Mouse (Mus musculus): ENCODE results near the gene Rgs7. TPM values are rescaled to one million over a fixed set of nuclear protein-coding genes. Genes with fewer than 3 reads are reported as not detected.

Rgs7 gene
- total and polyA plus RNA-seq, 2 experiments from 2014 or later: 40.5 to 48.1 TPM

DNA sequence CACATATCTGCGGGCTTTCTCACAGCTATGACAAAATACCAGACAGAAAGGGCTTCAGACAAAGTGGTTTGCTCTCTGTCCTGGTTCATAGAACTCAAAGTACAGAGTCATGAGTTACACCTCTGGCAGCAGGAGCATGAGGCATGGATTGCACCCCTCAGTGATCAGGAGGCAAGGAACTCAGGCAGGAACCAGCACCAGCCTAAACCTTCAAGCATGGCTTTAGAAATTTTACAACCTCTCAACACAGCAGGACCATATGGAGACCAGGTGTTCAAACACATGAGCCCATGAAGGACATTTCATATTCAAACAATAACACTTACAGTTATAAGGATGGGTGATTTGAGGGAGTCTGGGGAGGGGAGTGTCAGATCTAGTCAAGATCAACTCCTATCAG is 49.4 kb downstream of the Rgs7 start:
- H3K36me3 ChIP-seq (ENCODE audit: insufficient read depth, low read length): no peaks in the 10 kb centered on the region
- H3K4me1 ChIP-seq (ENCODE audit: insufficient read depth, low read length): no peaks in the 10 kb centered on the region
- 92% methylated on average over 1 of the region's 1 CpGs for WGBS
- no peak for TF ChIP-seq CTCF (IDR thresholded peaks at IDR 0.05)
- H3K9ac ChIP-seq (replicated peaks; ENCODE audit: low read length, poor library complexity, severe bottlenecking): no peak overlapping the region
- ATAC-seq (ENCODE audit: low FRiP score): no peak
- H3K4me3 ChIP-seq (ENCODE audit: low read depth, low read length): no peak overlapping the region
- H3K4me2 ChIP-seq (ENCODE audit: low read depth, low read length, poor library complexity, severe bottlenecking): no peak overlapping the region
- H3K9me3 ChIP-seq (ENCODE audit: low read length): no peaks in the 10 kb centered on the region
- no peak for DNase-seq (ENCODE audit: low spot score)
- H3K27ac ChIP-seq (ENCODE audit: low read depth, low read length): no peak overlapping the region
- H3K27me3 ChIP-seq (ENCODE audit: insufficient read depth, low read length): no peaks in the 10 kb centered on the region

DNA sequence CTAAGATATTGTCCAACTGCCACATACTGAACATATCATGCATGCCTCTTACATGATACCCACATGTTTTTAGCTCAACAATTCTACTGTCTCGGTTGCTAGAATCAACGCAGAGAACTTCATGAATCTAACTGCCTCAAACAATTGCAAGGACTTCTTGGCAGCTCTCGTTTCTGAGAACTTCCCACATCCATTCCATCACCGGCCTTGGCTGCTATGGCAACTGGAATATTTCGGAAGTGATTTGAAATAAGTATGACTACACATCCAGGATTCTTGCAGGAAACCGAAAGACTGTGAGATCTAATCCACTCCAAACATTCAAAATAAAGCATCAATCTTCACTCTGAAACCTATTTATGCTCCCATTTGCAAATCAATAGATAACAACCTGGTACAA is 50.3 kb downstream of the Rgs7 start:
- no peaks in the 10 kb centered on the region for H3K9me3 ChIP-seq (ENCODE audit: low read length)
- no peaks in the 10 kb centered on the region for H3K36me3 ChIP-seq (ENCODE audit: insufficient read depth, low read length)
- H3K27me3 ChIP-seq (ENCODE audit: insufficient read depth, low read length): no peaks in the 10 kb centered on the region
- TF ChIP-seq CTCF (IDR thresholded peaks at IDR 0.05): no peak
- H3K4me1 ChIP-seq (ENCODE audit: insufficient read depth, low read length): no peaks in the 10 kb centered on the region
- no peak for ATAC-seq (ENCODE audit: low FRiP score)
- no peak overlapping the region for H3K4me3 ChIP-seq (ENCODE audit: low read depth, low read length)
- no peak overlapping the region for H3K4me2 ChIP-seq (ENCODE audit: low read depth, low read length, poor library complexity, severe bottlenecking)
- no peak overlapping the region for H3K9ac ChIP-seq (replicated peaks; ENCODE audit: low read length, poor library complexity, severe bottlenecking)
- H3K27ac ChIP-seq (ENCODE audit: low read depth, low read length): no peak overlapping the region
- 78% methylated on average over 6 of the region's 6 CpGs for WGBS
- no peak for DNase-seq (ENCODE audit: low spot score)

DNA sequence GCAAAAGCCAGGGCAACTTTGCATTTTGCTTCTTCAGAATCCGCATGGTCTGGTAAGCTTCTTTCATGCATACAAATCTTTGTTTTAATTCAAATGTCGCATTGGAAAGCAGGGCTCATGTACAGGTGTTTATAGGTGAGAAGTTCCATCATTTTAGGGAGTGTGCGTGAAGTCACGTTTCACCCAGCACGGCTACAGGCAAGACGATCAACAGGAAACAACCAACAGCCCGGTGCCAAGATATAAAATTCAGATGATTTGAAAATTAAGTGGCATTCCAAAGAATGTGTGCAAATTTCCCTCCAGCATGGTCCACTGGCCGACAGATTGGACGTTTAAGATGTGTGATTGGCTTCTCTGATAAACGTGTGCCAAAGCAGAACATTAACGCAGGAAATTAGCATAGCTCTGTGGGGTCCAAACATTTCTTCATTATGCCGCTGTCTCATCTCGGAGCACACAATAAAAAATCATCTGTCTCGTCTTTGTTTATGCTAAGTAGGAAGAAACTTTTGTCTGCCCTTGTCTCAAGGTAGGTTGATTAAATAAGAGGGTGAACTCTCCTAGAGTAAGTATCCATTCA is 58.6 kb downstream of the Rgs7 start:
- no peak overlapping the region for H3K27ac ChIP-seq (ENCODE audit: low read depth, low read length)
- no peak overlapping the region for H3K9ac ChIP-seq (replicated peaks; ENCODE audit: low read length, poor library complexity, severe bottlenecking)
- no peak overlapping the region for H3K4me2 ChIP-seq (ENCODE audit: low read depth, low read length, poor library complexity, severe bottlenecking)
- no peaks in the 10 kb centered on the region for H3K27me3 ChIP-seq (ENCODE audit: insufficient read depth, low read length)
- WGBS: 70% methylated on average over 14 of the region's 14 CpGs
- no peaks in the 10 kb centered on the region for H3K9me3 ChIP-seq (ENCODE audit: low read length)
- TF ChIP-seq CTCF (IDR thresholded peaks at IDR 0.05): no peak
- H3K4me1 ChIP-seq (ENCODE audit: insufficient read depth, low read length): no peaks in the 10 kb centered on the region
- H3K4me3 ChIP-seq (ENCODE audit: low read depth, low read length): no peak overlapping the region
- ATAC-seq (ENCODE audit: low FRiP score) (no peak), DNase-seq (ENCODE audit: low spot score) (no peak)
- no peaks in the 10 kb centered on the region for H3K36me3 ChIP-seq (ENCODE audit: insufficient read depth, low read length)

DNA sequence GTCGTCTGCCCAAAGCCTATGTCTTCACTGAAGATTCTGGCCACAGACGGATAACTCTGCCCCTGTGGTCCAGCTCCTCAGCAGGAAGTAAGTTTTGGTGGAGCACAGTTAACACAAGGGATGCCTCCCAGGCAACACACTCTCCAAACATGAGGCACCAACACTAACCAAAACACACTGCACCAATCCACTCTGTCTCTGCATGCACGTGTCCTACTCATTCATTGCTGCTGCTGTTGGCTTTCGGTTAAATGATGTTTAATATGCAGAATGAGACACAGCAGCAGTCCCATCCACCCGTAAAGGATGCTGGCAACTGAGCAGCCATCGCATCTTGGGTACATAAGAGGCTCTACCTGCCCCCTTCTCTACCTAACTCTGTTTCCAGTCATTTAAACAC is 59.2 kb downstream of the Rgs7 start:
- H3K36me3 ChIP-seq (ENCODE audit: insufficient read depth, low read length): no peaks in the 10 kb centered on the region
- DNase-seq (ENCODE audit: low spot score) (no peak), ATAC-seq (ENCODE audit: low FRiP score) (peak; percentile 45; the same call in 1 of the 2 replicates)
- no peaks in the 10 kb centered on the region for H3K27me3 ChIP-seq (ENCODE audit: insufficient read depth, low read length)
- no peak overlapping the region for H3K9ac ChIP-seq (replicated peaks; ENCODE audit: low read length, poor library complexity, severe bottlenecking)
- H3K9me3 ChIP-seq (ENCODE audit: low read length): no peaks in the 10 kb centered on the region
- no peak for TF ChIP-seq CTCF (IDR thresholded peaks at IDR 0.05)
- H3K4me3 ChIP-seq (ENCODE audit: low read depth, low read length): no peak overlapping the region
- no peak overlapping the region for H3K4me2 ChIP-seq (ENCODE audit: low read depth, low read length, poor library complexity, severe bottlenecking)
- WGBS: 73% methylated on average over 6 of the region's 6 CpGs
- no peaks in the 10 kb centered on the region for H3K4me1 ChIP-seq (ENCODE audit: insufficient read depth, low read length)
- H3K27ac ChIP-seq (ENCODE audit: low read depth, low read length): no peak overlapping the region

DNA sequence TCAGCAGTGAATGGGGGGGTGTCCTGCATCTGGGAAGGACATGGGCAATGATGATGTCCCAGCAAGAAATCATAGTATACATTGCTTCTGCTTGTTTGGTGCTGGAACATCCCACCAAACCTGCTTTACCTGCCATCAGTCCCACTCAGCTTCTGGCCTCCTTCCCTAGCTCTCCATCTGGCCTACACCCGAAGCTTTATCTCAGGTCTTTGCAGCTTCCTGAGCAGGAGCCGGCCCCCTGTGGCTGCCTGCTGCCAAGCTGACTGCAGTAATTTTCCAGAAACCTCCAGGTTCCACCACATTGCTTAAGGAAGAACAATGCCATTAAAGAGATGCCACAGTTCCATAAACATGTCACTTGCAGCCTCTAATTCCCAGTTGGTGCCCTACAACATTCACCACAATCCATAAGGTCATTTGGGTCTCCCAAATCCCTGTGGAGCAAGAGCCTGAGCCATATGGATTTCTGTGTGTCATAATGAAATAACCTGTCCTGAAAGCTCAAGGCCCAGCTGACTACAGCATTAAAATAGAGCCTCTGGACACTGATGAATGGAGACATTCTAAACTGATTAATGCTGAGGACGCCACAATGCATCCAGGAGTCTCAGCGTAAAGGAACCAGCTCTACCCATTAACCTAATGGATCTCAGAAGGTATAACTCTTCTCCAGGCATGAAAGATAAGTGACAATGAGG is 60.8 kb downstream of the Rgs7 start:
- no peaks in the 10 kb centered on the region for H3K4me1 ChIP-seq (ENCODE audit: insufficient read depth, low read length)
- H3K9me3 ChIP-seq (ENCODE audit: low read length): no peaks in the 10 kb centered on the region
- H3K27me3 ChIP-seq (ENCODE audit: insufficient read depth, low read length): no peaks in the 10 kb centered on the region
- no peaks in the 10 kb centered on the region for H3K36me3 ChIP-seq (ENCODE audit: insufficient read depth, low read length)
- no peak overlapping the region for H3K27ac ChIP-seq (ENCODE audit: low read depth, low read length)
- no peak overlapping the region for H3K9ac ChIP-seq (replicated peaks; ENCODE audit: low read length, poor library complexity, severe bottlenecking)
- DNase-seq (ENCODE audit: low spot score): peak; percentile 31
- 68% methylated on average over 4 of the region's 4 CpGs for WGBS
- no peak overlapping the region for H3K4me2 ChIP-seq (ENCODE audit: low read depth, low read length, poor library complexity, severe bottlenecking)
- ATAC-seq (ENCODE audit: low FRiP score): no peak
- H3K4me3 ChIP-seq (ENCODE audit: low read depth, low read length): no peak overlapping the region
- TF ChIP-seq CTCF (IDR thresholded peaks at IDR 0.05): no peak

DNA sequence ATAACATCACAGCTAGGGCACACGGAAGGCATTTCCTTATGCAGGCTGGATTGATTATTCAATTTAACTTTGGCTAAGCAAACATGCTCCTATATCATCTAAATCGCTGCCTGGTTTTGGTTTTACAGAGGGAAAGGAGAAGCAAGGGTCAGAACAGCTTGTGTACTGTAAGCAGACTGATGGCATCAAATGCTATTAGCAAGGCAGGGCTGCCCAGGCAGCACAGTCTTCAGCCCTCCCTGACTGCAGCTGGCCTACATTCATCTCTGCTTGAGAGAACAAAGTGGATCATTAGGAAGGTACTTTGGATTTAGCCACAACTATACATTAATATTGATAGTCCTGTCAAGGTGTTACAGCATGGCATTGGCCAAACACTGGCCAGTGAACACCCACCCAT is 65.2 kb downstream of the Rgs7 start:
- 81% methylated on average over 2 of the region's 2 CpGs for WGBS
- DNase-seq (ENCODE audit: low spot score) (no peak), ATAC-seq (ENCODE audit: low FRiP score) (no peak)
- Histone ChIP-seq H3K4me3 (ENCODE audit: low read depth, low read length) (no peak overlapping the region), H3K4me2 (ENCODE audit: low read depth, low read length, poor library complexity, severe bottlenecking) (no peak overlapping the region), H3K9me3 (ENCODE audit: low read length) (no peaks in the 10 kb centered on the region), H3K4me1 (ENCODE audit: insufficient read depth, low read length) (no peaks in the 10 kb centered on the region), H3K27ac (ENCODE audit: low read depth, low read length) (no peak overlapping the region), H3K9ac (replicated peaks; ENCODE audit: low read length, poor library complexity, severe bottlenecking) (no peak overlapping the region), H3K36me3 (ENCODE audit: insufficient read depth, low read length) (no peaks in the 10 kb centered on the region), H3K27me3 (ENCODE audit: insufficient read depth, low read length) (no peaks in the 10 kb centered on the region)
- TF ChIP-seq CTCF (IDR thresholded peaks at IDR 0.05): no peak
